Mouse (Mus musculus) kidney, embryonic 15.5 days (tissue): ENCODE measurements around the gene Abhd17c. TPM values are rescaled to one million over a fixed set of nuclear protein-coding genes. Genes with fewer than 3 reads are reported as not detected.
"Not testable (repeated sequence)": the region's sequence is repeated elsewhere in the genome, so short reads cannot be mapped to it uniquely, and the experiment has no call there.

Experiments used
- ATAC-seq: fragments of 200-750 bp; cut with Nextera tagmentation; replicated peaks from 2 replicates; pipeline ENCODE4 v1.8.0; 2017; ENCODE audit warnings: moderate TSS enrichment; ENCODE audit not compliant: low FRiP score
- H3K27ac ChIP-seq: fragments of 300-500 bp; sonication (generic); 2 replicates; pipeline ENCODE4 v1.5.1; 2015; ENCODE audit warnings: mild to moderate bottlenecking, inconsistent platforms
- H3K27me3 ChIP-seq: fragments of 300-500 bp; sonication (generic); 2 replicates; pipeline ENCODE4 v1.6.1; 2015; ENCODE audit warnings: inconsistent platforms
- H3K36me3 ChIP-seq: fragments of 300-500 bp; sonication (generic); 2 replicates; pipeline ENCODE4 v1.6.1; 2015; ENCODE audit warnings: inconsistent platforms
- H3K4me1 ChIP-seq: fragments of 300-500 bp; sonication (generic); 2 replicates; pipeline ENCODE4 v1.6.1; 2015; ENCODE audit warnings: inconsistent platforms
- H3K4me2 ChIP-seq: fragments of 300-500 bp; sonication (generic); 2 replicates; pipeline ENCODE4 v1.6.1; 2015; ENCODE audit warnings: moderate library complexity, mild to moderate bottlenecking, inconsistent platforms
- H3K4me3 ChIP-seq: fragments of 300-500 bp; sonication (generic); replicated peaks from 2 replicates; pipeline ENCODE4 v1.5.1; 2015; ENCODE audit warnings: mild to moderate bottlenecking, inconsistent platforms
- H3K9ac ChIP-seq: fragments of 300-500 bp; sonication (generic); 2 replicates; pipeline ENCODE4 v1.6.1; 2015; ENCODE audit warnings: mild to moderate bottlenecking, inconsistent platforms
- H3K9me3 ChIP-seq: fragments of 300-500 bp; sonication (generic); replicated peaks from 2 replicates; pipeline ENCODE4 v1.6.1; 2016; ENCODE audit warnings: inconsistent platforms
- WGBS: fragments of 180-500 bp; shearing (Covaris S2); methylation state at CpG from one replicate; pipeline ENCODE4 v1.1.7; 2015; ENCODE audit warnings: mixed read lengths; 5-methylcytosine and 5-hydroxymethylcytosine counted together
- polyA plus RNA-seq: library from polyadenylated mRNA; unstranded; fragments of >200 nt; fragmentation: Nextera tagmentation; extraction: Ambion mirVana; gene quantifications from 2 replicates; pipeline ENCODE4 v1.2.1, GENCODE M21; 2015

Abhd17c gene
- 45.7 and 47.5 TPM in 2 replicates for polyA plus RNA-seq

DNA sequence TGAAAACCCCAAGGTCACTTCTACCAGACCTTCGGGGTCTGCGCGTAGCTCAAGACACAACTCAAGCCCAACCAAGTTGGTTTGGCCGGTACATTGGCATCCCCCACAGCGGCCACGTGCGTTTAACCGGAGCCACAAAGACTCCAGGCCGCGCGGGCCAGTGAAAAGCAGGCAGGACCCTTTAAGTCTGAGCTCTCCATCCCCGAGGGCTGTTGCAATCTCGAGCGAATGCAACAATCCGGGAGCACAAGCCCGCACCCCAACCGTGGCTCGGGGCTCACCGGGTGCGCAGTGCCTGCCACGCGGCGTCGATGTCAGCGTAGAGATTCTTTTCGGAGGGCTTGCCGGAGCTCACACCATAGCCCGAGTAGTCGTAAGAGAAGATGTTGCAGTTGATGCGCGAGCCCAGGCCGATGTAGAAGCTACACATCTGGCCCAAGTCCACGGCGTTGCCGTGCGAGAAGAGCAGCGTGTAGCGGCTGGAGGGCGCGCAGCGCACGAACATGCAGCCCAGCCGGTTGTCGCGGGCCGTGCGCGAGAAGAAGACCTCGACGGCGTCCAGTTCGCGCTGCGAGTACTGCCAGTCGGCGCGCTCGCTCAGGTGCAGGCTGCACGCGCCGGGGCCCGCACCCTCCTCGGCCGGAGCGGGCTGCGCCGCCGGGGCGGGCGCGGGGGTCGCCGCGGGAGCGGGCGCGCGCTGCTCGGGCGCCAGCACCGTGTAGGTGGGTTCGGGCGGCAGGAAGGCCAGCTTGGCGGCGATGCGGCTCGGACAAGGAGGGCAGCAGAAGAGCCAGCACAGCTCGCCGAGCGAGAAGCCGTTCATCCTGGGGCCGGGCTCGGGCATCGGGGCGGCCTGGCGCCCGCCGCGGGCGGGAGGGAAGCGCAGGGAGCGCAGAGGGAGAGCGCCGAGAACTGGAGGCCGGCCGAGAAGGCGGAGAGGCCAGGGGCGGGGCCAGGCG is at the start of gene Abhd17c:
Gene Abhd17c, minus strand, starts transcription at position 893 of the 959 bp plus-strand sequence.
- H3K36me3 ChIP-seq, result peaks cover 6% of the 10 kb centered on the region
- WGBS, result under 1% methylated on average over 107 of the region's 109 CpGs
- peak; percentile 67 for ATAC-seq
- H3K9ac ChIP-seq, result peak within 1 kb of the TSS; percentile 80
- peak within 1 kb of the TSS; percentile 73 for H3K4me3 ChIP-seq
- no peaks in the 10 kb centered on the region for H3K27me3 ChIP-seq
- H3K4me2 ChIP-seq, result peak within 1 kb of the TSS; percentile 89
- H3K4me1 ChIP-seq, result peaks cover 41% of the 10 kb centered on the region
- H3K9me3 ChIP-seq, result no peaks in the 10 kb centered on the region
- H3K27ac ChIP-seq, result peak within 1 kb of the TSS; percentile 94

DNA sequence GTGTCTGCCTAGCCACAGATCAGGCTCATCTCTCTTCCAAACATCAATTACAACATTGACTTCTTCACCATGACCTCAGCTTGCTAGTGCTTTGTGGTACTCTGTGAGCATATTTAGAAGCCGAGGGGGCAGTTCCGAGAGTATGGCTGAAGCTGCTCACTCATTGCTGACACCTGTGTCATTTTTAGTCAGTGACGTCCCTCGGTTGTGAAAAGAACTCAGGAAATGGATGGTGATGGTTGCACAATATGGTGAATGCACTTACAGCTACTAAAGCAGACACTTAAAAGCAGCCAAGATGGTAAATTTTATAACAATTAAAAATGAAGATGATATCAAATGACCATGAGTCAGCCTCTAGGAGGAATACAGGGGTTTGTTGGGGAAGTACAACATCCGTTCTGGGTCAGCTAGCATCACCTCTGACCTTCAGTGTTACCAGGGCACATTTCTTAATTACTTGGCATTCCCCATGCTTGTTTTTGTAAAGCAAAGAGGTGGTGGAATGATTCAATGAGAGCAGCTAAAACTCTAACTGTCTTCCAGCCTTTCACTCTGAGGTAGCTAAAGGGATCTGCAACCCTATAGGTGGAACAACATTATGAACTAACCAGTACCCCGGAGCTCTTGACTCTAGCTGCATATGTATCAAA is 45.6 kb upstream of the Abhd17c start:
- no peaks in the 10 kb centered on the region for H3K9me3 ChIP-seq
- H3K27ac ChIP-seq, result no peak overlapping the region
- H3K36me3 ChIP-seq, result no peaks in the 10 kb centered on the region
- ATAC-seq, result no peak
- WGBS, result 71% methylated on average over 6 of the region's 6 CpGs
- no peaks in the 10 kb centered on the region for H3K4me1 ChIP-seq
- no peak overlapping the region for H3K4me2 ChIP-seq
- no peak overlapping the region for H3K9ac ChIP-seq
- no peak overlapping the region for H3K4me3 ChIP-seq
- H3K27me3 ChIP-seq, result no peaks in the 10 kb centered on the region

DNA sequence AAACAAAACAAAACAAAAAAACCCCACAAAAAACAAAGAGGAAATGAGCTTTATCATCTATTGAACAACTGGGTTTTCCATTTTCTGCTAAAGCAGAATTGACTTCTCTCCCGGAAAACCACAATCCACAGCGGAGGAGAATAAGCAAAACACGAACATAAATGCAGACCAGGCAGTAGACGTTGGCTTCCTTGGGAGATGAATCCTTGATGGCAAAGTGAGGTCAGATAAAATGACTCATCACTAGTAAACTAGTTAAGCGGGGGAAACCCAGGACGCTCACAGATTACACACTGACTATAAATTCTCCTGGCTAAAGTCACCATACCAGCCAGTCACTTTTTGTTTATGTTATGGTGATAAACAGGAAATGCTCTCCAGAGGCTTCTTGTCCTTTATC is 44.5 kb upstream of the Abhd17c start:
- H3K4me2 ChIP-seq, result no peak overlapping the region
- H3K27me3 ChIP-seq, result no peaks in the 10 kb centered on the region
- no peak overlapping the region for H3K4me3 ChIP-seq
- WGBS, result 72% methylated on average over 6 of the region's 6 CpGs
- no peak overlapping the region for H3K9ac ChIP-seq
- no peak for ATAC-seq
- H3K36me3 ChIP-seq, result no peaks in the 10 kb centered on the region
- no peaks in the 10 kb centered on the region for H3K4me1 ChIP-seq
- no peak overlapping the region for H3K27ac ChIP-seq
- no peaks in the 10 kb centered on the region for H3K9me3 ChIP-seq

DNA sequence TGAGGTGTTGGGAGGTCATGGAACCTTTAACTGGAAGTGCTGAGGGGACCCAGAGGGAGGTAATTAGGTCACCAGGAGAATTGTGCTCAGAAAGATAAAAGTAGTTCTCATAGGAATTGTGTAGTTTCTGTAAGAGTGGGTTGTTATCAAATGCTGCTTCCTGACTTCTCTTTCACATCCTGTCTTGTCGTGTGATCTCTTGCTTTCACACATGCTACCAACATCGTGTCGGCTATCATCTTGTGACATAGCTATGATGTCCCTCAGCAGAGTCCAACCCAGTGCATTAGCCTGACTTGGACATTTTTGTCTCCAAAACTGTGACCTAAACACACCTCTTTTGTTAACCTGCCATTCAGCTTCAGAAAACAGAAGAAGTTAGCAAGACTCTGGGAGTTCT is 40.6 kb upstream of the Abhd17c start:
- no peak overlapping the region for H3K4me2 ChIP-seq
- H3K27ac ChIP-seq, result no peak overlapping the region
- H3K4me3 ChIP-seq, result no peak overlapping the region
- WGBS, result 83% methylated on average over 3 of the region's 3 CpGs
- no peaks in the 10 kb centered on the region for H3K27me3 ChIP-seq
- no peaks in the 10 kb centered on the region for H3K36me3 ChIP-seq
- ATAC-seq, result no peak
- no peaks in the 10 kb centered on the region for H3K4me1 ChIP-seq
- no peaks in the 10 kb centered on the region for H3K9me3 ChIP-seq
- no peak overlapping the region for H3K9ac ChIP-seq

- Histone ChIP-seq H3K9me3 (no peaks in the 10 kb centered on the region), H3K4me1 (no peaks in the 10 kb centered on the region), H3K27ac (no peak overlapping the region), H3K36me3 (no peaks in the 10 kb centered on the region), H3K9ac (no peak overlapping the region), H3K27me3 (no peaks in the 10 kb centered on the region), H3K4me2 (no peak overlapping the region), H3K4me3 (no peak overlapping the region)
- ATAC-seq, result no peak
- WGBS, result 88% methylated on average over 2 of the region's 2 CpGs
Measured at GRCm38 (mm10) chr7:84191476-84191875, 39.8 kb upstream of the Abhd17c start.

GRCm38 (mm10) chr7:84188196-84188595 is 36.5 kb upstream of the Abhd17c start:
- H3K9me3 ChIP-seq, result no peaks in the 10 kb centered on the region
- H3K4me3 ChIP-seq, result no peak overlapping the region
- 76% methylated on average over 5 of the region's 5 CpGs for whole genome bisulfite sequencing
- no peaks in the 10 kb centered on the region for H3K27me3 ChIP-seq
- H3K4me2 ChIP-seq, result no peak overlapping the region
- H3K9ac ChIP-seq, result no peak overlapping the region
- H3K36me3 ChIP-seq, result no peaks in the 10 kb centered on the region
- no peaks in the 10 kb centered on the region for H3K4me1 ChIP-seq
- no peak overlapping the region for H3K27ac ChIP-seq
- no peak for ATAC-seq

DNA sequence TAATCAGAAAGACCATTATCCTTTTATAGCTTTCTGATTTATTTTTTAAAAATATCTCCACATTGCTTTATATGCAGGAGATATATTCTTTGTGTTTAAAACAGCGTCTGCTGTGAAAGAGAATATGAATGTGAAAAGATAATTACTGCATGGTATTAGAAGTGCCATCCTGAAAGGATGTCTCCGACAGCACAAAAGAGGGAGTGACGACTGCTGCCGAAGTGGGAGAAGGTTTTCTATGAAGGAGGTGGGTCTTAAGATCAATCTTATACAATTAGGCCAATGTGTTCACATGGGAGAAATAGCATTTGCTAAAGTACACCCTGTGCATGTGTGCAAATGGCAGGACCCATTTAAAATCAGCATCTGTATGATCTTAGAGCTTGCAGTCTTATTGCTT is 33.5 kb upstream of the Abhd17c start:
- no peak overlapping the region for H3K9ac ChIP-seq
- H3K4me2 ChIP-seq, result no peak overlapping the region
- no peak overlapping the region for H3K27ac ChIP-seq
- H3K36me3 ChIP-seq, result no peaks in the 10 kb centered on the region
- no peak for ATAC-seq
- no peaks in the 10 kb centered on the region for H3K4me1 ChIP-seq
- H3K9me3 ChIP-seq, result no peaks in the 10 kb centered on the region
- H3K27me3 ChIP-seq, result no peaks in the 10 kb centered on the region
- 84% methylated on average over 4 of the region's 4 CpGs for WGBS
- H3K4me3 ChIP-seq, result no peak overlapping the region

GRCm38 (mm10) chr7:84184703-84185102 is 33.0 kb upstream of the Abhd17c start:
- Histone ChIP-seq H3K4me1 (no peaks in the 10 kb centered on the region), H3K36me3 (no peaks in the 10 kb centered on the region), H3K9ac (no peak overlapping the region), H3K9me3 (no peaks in the 10 kb centered on the region), H3K27ac (no peak overlapping the region), H3K4me3 (no peak overlapping the region), H3K27me3 (no peaks in the 10 kb centered on the region), H3K4me2 (no peak overlapping the region)
- WGBS, result 63% methylated on average over 3 of the region's 3 CpGs
- ATAC-seq, result no peak

DNA sequence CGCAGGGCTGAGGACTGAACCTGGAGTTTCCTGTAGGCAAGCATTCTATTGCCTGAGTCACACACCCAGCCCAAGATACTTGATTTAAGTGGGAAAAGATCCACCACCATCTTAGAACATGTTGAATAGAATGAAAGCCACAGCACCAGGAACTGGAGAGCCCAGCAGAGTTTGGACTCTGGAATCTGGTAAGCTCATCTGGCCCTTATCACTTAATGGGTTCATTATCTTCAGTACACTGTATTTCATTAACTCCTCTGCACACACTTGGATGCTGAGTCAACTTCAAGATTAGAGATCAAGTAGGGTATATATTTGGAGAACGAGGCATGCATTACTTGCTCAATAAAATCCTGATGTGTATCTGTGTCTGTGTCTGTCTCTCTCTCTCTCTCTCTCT is 27.1 kb upstream of the Abhd17c start:
- 87% methylated on average over 2 of the region's 2 CpGs for WGBS
- H3K27me3 ChIP-seq, H3K9me3 ChIP-seq, H3K4me3 ChIP-seq, H3K36me3 ChIP-seq, H3K9ac ChIP-seq, H3K4me2 ChIP-seq, H3K4me1 ChIP-seq, H3K27ac ChIP-seq, ATAC-seq: not testable (repeated sequence)

- 87% methylated on average over 11 of the region's 11 CpGs for WGBS
- Histone ChIP-seq H3K4me1 (no peaks in the 10 kb centered on the region), H3K4me3 (no peak overlapping the region), H3K9ac (no peak overlapping the region), H3K9me3 (no peaks in the 10 kb centered on the region), H3K36me3 (no peaks in the 10 kb centered on the region), H3K4me2 (no peak overlapping the region), H3K27me3 (no peaks in the 10 kb centered on the region), H3K27ac (no peak overlapping the region)
- no peak for ATAC-seq
Measured at GRCm38 (mm10) chr7:84174655-84175448, 23.2 kb upstream of the Abhd17c start.

DNA sequence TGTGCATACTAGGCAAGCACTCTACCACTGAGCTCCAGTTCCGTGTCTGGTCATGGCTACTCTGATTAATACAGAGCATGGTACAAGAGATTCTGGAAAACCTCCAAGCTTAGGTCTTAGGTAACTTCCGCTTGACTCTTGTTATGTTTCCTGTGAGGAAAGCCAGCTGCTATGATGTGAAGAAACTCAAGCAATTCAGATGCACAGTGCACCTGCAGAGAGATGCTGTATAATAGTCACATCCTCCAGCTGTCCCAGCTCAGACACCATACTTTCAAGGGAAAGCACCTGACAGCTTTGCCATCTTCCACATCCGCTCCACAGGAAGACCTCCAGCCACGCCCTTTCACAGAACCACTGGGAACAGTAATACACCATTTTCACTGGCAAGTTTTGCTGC is 21.7 kb upstream of the Abhd17c start:
- H3K27ac ChIP-seq, result no peak overlapping the region
- H3K4me1 ChIP-seq, result no peaks in the 10 kb centered on the region
- no peaks in the 10 kb centered on the region for H3K36me3 ChIP-seq
- no peak overlapping the region for H3K4me2 ChIP-seq
- H3K9me3 ChIP-seq, result no peaks in the 10 kb centered on the region
- ATAC-seq, result no peak
- no peak overlapping the region for H3K4me3 ChIP-seq
- H3K27me3 ChIP-seq, result no peaks in the 10 kb centered on the region
- no peak overlapping the region for H3K9ac ChIP-seq
- 72% methylated on average over 4 of the region's 4 CpGs for WGBS
